Mouse (Mus musculus) intestine, postnatal 0 days (tissue): Measurements from ENCODE around the gene Dand5. TPM values are rescaled to one million over a fixed set of nuclear protein-coding genes. Genes with fewer than 3 reads are reported as not detected.

Experiments
- ATAC-seq: fragments of 200-750 bp; cut with Nextera tagmentation; 2 replicates; pipeline ENCODE4 v1.8.0; 2017; ENCODE audit warnings: mild to moderate bottlenecking, moderate TSS enrichment, moderate library complexity
- H3K27ac ChIP-seq: fragments of 300-500 bp; sonication (generic); 2 replicates; pipeline ENCODE4 v1.5.1; 2014; ENCODE audit warnings: mild to moderate bottlenecking, low read depth, low read length, moderate library complexity
- H3K27me3 ChIP-seq: fragments of 300-500 bp; sonication (generic); replicated peaks from 2 replicates; pipeline ENCODE4 v1.6.1; 2014; ENCODE audit warnings: low read length, mixed read lengths; ENCODE audit not compliant: control insufficient read depth, insufficient read depth
- H3K36me3 ChIP-seq: fragments of 300-500 bp; sonication (generic); 2 replicates; pipeline ENCODE4 v1.6.1; 2014; ENCODE audit warnings: mild to moderate bottlenecking, moderate library complexity; ENCODE audit not compliant: control insufficient read depth, insufficient read depth
- H3K4me1 ChIP-seq: fragments of 300-500 bp; sonication (generic); replicated peaks from 2 replicates; pipeline ENCODE4 v1.6.1; 2014; ENCODE audit warnings: antibody characterized with exemption, low read length, mixed read lengths; ENCODE audit not compliant: control insufficient read depth, insufficient read depth
- H3K4me2 ChIP-seq: fragments of 300-500 bp; sonication (generic); replicated peaks from 2 replicates; pipeline ENCODE4 v1.6.1; 2014; ENCODE audit warnings: low read depth, mild to moderate bottlenecking, moderate library complexity
- H3K4me3 ChIP-seq: fragments of 300-500 bp; sonication (generic); 2 replicates; pipeline ENCODE4 v1.5.1; 2014; ENCODE audit warnings: low read depth, low read length
- H3K9ac ChIP-seq: fragments of 300-500 bp; sonication (generic); 2 replicates; pipeline ENCODE4 v1.6.1; 2014; ENCODE audit warnings: mild to moderate bottlenecking, low read depth, low read length
- H3K9me3 ChIP-seq: fragments of 300-500 bp; sonication (generic); 2 replicates; pipeline ENCODE4 v1.6.1; 2016; ENCODE audit warnings: mixed run types; ENCODE audit not compliant: control insufficient read depth
- CTCF ChIP-seq: sonication (generic); IDR thresholded peaks from 2 replicates; pipeline ENCODE4 v1.5.1; 2016; ENCODE audit warnings: low read depth, mild to moderate bottlenecking, control low read depth, antibody characterized with exemption, moderate library complexity
- WGBS: fragments of 180-500 bp; shearing (Covaris S2); extraction: QIAGEN DNeasy Blood & Tissue Kit; methylation state at CpG from one replicate; pipeline ENCODE4 v1.1.7; 2014; 5-methylcytosine and 5-hydroxymethylcytosine counted together
- polyA plus RNA-seq: library from polyadenylated mRNA; unstranded; fragments of >200 nt; fragmentation: Nextera tagmentation; extraction: Ambion mirVana; gene quantifications from 2 replicates; pipeline ENCODE4 v1.2.1, GENCODE M21; 2015

Dand5 gene
- polyA plus RNA-seq, 1 experiment from 2014 or later = 2.2 TPM

- Histone ChIP-seq H3K4me3 (no peak overlapping the region), H3K36me3 (no peaks in the 10 kb centered on the region), H3K27ac (no peak overlapping the region), H3K4me2 (no peak overlapping the region), H3K9ac (no peak overlapping the region), H3K9me3 (no peaks in the 10 kb centered on the region), H3K27me3 (peaks cover 42% of the 10 kb centered on the region), H3K4me1 (no peaks in the 10 kb centered on the region)
- TF ChIP-seq CTCF = no peak
- WGBS = 74% methylated on average over 3 of the region's 3 CpGs
- no peak for ATAC-seq
Measured at GRCm38 (mm10) chr8:84813830-84814229, 8.8 kb downstream of the Dand5 start.

GRCm38 (mm10) chr8:84813059-84813458, 9.6 kb downstream of the Dand5 start:
- H3K36me3 ChIP-seq = no peaks in the 10 kb centered on the region
- H3K4me3 ChIP-seq = no peak overlapping the region
- H3K27ac ChIP-seq = no peak overlapping the region
- no peaks in the 10 kb centered on the region for H3K4me1 ChIP-seq
- no peak overlapping the region for H3K9ac ChIP-seq
- peaks cover 42% of the 10 kb centered on the region for H3K27me3 ChIP-seq
- TF ChIP-seq CTCF = peak; percentile 87
- H3K4me2 ChIP-seq = no peak overlapping the region
- no peak for ATAC-seq
- H3K9me3 ChIP-seq = no peaks in the 10 kb centered on the region
- WGBS = 3% methylated on average over 5 of the region's 5 CpGs

DNA sequence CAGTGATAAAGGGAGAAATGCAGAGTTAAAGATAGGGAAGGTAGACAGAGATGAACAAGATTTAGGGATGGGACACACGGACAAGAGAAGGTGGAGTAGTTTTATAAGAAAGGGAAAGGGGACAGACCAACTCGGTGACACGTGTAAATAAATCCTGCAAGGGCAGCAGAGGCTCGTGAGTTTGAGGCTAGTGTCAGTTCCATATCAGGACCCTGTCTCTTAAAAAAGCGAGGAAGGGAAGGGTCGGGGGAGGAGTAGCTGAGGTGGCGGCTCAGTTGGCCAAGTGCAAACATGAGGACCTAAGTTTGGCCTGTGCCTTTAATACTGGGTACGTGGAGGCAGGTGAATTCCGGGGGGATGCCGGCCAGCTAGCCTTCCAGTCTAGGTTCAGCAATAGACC, 11.3 kb downstream of the Dand5 start:
- Histone ChIP-seq H3K9ac (no peak overlapping the region), H3K9me3 (no peaks in the 10 kb centered on the region), H3K4me1 (no peaks in the 10 kb centered on the region), H3K4me2 (peak overlapping the region; percentile 60), H3K36me3 (no peaks in the 10 kb centered on the region), H3K27ac (no peak overlapping the region), H3K27me3 (peaks cover 47% of the 10 kb centered on the region), H3K4me3 (peak overlapping the region; percentile 27)
- ATAC-seq = no peak
- WGBS = 28% methylated on average over 10 of the region's 10 CpGs
- TF ChIP-seq CTCF = no peak

DNA sequence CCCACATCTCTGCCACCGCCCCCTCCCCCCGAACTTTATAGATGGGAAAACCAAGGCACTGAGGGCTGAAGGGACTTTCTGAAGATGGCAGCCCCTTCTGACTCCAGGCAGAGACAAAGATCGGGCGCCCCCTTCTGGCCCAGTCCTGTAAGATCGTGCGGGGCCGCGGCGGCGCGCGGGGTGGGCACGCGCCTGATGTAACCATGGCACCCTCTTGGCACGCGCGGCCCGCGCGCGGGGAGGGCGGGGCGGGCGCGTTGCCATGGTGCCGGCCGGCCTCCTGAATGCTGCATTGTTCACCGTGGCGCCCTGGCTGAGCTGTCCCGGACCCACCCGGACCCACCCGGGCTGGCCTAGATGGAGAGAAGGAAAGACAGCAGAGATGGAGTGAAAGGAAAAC, 11.7 kb downstream of the Dand5 start:
- peaks cover 47% of the 10 kb centered on the region for H3K27me3 ChIP-seq
- H3K36me3 ChIP-seq = no peaks in the 10 kb centered on the region
- WGBS = under 1% methylated on average over 32 of the region's 32 CpGs
- H3K9me3 ChIP-seq = 0 out of 2 replicates have a peak, but pooled peaks cover 3% of the 10 kb centered on the region
- TF ChIP-seq CTCF = peak; percentile 84
- peak overlapping the region; percentile 60 for H3K4me2 ChIP-seq
- H3K27ac ChIP-seq = no peak overlapping the region
- H3K4me3 ChIP-seq = peak overlapping the region; percentile 27
- peak; percentile 67 for ATAC-seq
- no peak overlapping the region for H3K9ac ChIP-seq
- H3K4me1 ChIP-seq = no peaks in the 10 kb centered on the region

- no peak for TF ChIP-seq CTCF
- H3K4me1 ChIP-seq = no peaks in the 10 kb centered on the region
- H3K27ac ChIP-seq = no peak overlapping the region
- no peak overlapping the region for H3K9ac ChIP-seq
- no peak overlapping the region for H3K4me3 ChIP-seq
- no peak overlapping the region for H3K4me2 ChIP-seq
- no peaks in the 10 kb centered on the region for H3K36me3 ChIP-seq
- H3K27me3 ChIP-seq = peaks cover 46% of the 10 kb centered on the region
- H3K9me3 ChIP-seq = 0 out of 2 replicates have a peak, but pooled peaks cover 5% of the 10 kb centered on the region
- no peak for ATAC-seq
- 76% methylated on average over 5 of the region's 5 CpGs for WGBS
Measured at GRCm38 (mm10) chr8:84809941-84810280, 12.7 kb downstream of the Dand5 start.

DNA sequence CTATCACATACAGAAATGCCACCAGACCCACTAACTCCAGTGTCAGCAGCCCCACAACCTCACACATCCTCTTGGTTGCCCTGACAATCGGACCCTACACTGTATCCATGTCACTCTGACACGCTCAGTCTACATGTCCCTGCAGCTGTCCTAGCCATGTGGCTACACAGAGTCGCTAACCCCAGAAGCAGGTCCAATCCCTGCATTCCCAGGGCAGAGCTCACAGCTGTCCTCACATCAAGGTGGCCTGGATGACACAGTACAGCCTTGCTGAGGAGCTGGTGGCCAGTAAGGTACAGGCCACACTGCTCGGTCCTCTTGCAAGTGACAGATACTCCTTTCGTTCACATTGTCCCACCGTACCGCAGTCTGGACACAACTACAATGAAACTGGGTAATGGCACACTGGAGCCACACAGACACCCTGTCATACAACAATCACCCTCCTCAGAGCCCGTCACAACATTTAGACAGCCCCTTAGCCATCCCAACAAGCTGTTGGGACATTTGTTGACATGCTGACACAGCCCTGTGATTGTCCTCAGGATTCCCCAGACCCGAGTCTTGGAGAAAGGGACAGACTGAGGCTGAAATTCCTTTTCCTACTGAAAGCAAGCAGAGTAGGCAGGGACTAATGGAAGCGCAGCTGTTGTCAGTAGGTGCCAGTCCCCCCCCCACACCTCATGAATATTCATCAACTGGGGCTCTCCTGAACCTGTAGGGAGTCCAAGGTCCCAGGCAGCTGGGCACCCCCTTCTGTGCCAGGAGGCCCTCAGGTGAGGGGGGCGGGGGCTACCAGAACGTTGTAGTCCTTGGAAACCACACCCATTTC, 13.3 kb downstream of the Dand5 start:
- no peak overlapping the region for H3K4me3 ChIP-seq
- no peak overlapping the region for H3K9ac ChIP-seq
- H3K4me1 ChIP-seq = no peaks in the 10 kb centered on the region
- 61% methylated on average over 12 of the region's 12 CpGs for WGBS
- H3K9me3 ChIP-seq = 0 out of 2 replicates have a peak, but pooled peaks cover 5% of the 10 kb centered on the region
- H3K27ac ChIP-seq = no peak overlapping the region
- H3K27me3 ChIP-seq = peaks cover 46% of the 10 kb centered on the region
- H3K4me2 ChIP-seq = no peak overlapping the region
- H3K36me3 ChIP-seq = no peaks in the 10 kb centered on the region
- no peak for ATAC-seq
- no peak for TF ChIP-seq CTCF
